Mouse (Mus musculus) bone marrow macrophage, adult 2 months (primary cell): ENCODE data around the gene Traf3ip1.

Experiments used
- CTCF ChIP-seq: IDR thresholded peaks from 2 replicates; pipeline ENCODE4 v1.5.1; 2012; ENCODE audit warnings: low read depth, mild to moderate bottlenecking, low read length, moderate library complexity
- POLR2A ChIP-seq: IDR thresholded peaks from 2 replicates; pipeline ENCODE4 v1.6.1; 2012; ENCODE audit warnings: mild to moderate bottlenecking, low read depth, low read length, borderline replicate concordance

- no peak for TF ChIP-seq POLR2A
- no peak for TF ChIP-seq CTCF
These were observed 62.7 kb downstream of the Traf3ip1 start for GRCm38 (mm10) chr1:91557099-91557498.
